Mouse (Mus musculus) stomach, postnatal 0 days (tissue): ENCODE measurements around the gene Gm10309. TPM values are rescaled to one million over a fixed set of nuclear protein-coding genes. Genes with fewer than 3 reads are reported as not detected.
A peak's percentile ranks its signal among the peaks of the same experiment; 100 is the strongest.

ENCODE experiments used
- ATAC-seq: fragments of 200-750 bp; cut with Nextera tagmentation; 2 replicates; pipeline ENCODE4 v1.8.0; 2017; ENCODE audit not compliant: low FRiP score, low TSS enrichment
- DNase-seq: peaks from one replicate; pipeline ENCODE4 v3.0.0-alpha.2; 2016; ENCODE audit warnings: low spot score
- H3K27ac ChIP-seq: fragments of 300-500 bp; sonication (generic); replicated peaks from 2 replicates; pipeline ENCODE4 v1.5.1; 2014; ENCODE audit warnings: mild to moderate bottlenecking, control low read depth
- H3K27me3 ChIP-seq: fragments of 300-500 bp; sonication (generic); 2 replicates; pipeline ENCODE4 v1.6.1; 2014; ENCODE audit warnings: low read length; ENCODE audit not compliant: control insufficient read depth, insufficient read depth
- H3K36me3 ChIP-seq: fragments of 300-500 bp; sonication (generic); 2 replicates; pipeline ENCODE4 v1.6.1; 2014; ENCODE audit warnings: low read length, mixed read lengths; ENCODE audit not compliant: control insufficient read depth, insufficient read depth
- H3K4me1 ChIP-seq: fragments of 300-500 bp; sonication (generic); replicated peaks from 2 replicates; pipeline ENCODE4 v1.6.1; 2014; ENCODE audit warnings: antibody characterized with exemption; ENCODE audit not compliant: control insufficient read depth, insufficient read depth
- H3K4me2 ChIP-seq: fragments of 300-500 bp; sonication (generic); replicated peaks from 2 replicates; pipeline ENCODE4 v1.6.1; 2014; ENCODE audit warnings: low read depth, mild to moderate bottlenecking, control low read depth, moderate library complexity
- H3K4me3 ChIP-seq: fragments of 300-500 bp; sonication (generic); 2 replicates; pipeline ENCODE4 v1.5.1; 2014; ENCODE audit warnings: low read depth, low read length, control low read depth
- H3K9ac ChIP-seq: fragments of 300-500 bp; sonication (generic); 2 replicates; pipeline ENCODE4 v1.6.1; 2014; ENCODE audit warnings: mild to moderate bottlenecking, low read length, control low read depth, mixed read lengths
- H3K9me3 ChIP-seq: fragments of 300-500 bp; sonication (generic); 2 replicates; pipeline ENCODE4 v1.6.1; 2016; ENCODE audit warnings: low read length; ENCODE audit not compliant: control insufficient read depth
- CTCF ChIP-seq: IDR thresholded peaks from 2 replicates; pipeline ENCODE4 v1.5.1; 2016; ENCODE audit warnings: antibody characterized with exemption, low read depth, mild to moderate bottlenecking, moderate library complexity
- EP300 ChIP-seq: optimal IDR thresholded peaks from 2 replicates; pipeline ENCODE3; 2016; ENCODE audit warnings: antibody characterized with exemption
- WGBS: fragments of 180-500 bp; shearing (Covaris S2); extraction: QIAGEN DNeasy Blood & Tissue Kit; methylation state at CpG from one replicate; pipeline ENCODE4 v1.1.7; 2014; 5-methylcytosine and 5-hydroxymethylcytosine counted together
- polyA plus RNA-seq: library from polyadenylated mRNA; unstranded; fragments of >200 nt; fragmentation: Nextera tagmentation; extraction: Ambion mirVana; gene quantifications from 2 replicates; pipeline ENCODE4 v1.2.1, GENCODE M21; 2015

Gm10309 gene
- polyA plus RNA-seq, 1 experiment from 2014 or later, result 0.08 TPM

DNA sequence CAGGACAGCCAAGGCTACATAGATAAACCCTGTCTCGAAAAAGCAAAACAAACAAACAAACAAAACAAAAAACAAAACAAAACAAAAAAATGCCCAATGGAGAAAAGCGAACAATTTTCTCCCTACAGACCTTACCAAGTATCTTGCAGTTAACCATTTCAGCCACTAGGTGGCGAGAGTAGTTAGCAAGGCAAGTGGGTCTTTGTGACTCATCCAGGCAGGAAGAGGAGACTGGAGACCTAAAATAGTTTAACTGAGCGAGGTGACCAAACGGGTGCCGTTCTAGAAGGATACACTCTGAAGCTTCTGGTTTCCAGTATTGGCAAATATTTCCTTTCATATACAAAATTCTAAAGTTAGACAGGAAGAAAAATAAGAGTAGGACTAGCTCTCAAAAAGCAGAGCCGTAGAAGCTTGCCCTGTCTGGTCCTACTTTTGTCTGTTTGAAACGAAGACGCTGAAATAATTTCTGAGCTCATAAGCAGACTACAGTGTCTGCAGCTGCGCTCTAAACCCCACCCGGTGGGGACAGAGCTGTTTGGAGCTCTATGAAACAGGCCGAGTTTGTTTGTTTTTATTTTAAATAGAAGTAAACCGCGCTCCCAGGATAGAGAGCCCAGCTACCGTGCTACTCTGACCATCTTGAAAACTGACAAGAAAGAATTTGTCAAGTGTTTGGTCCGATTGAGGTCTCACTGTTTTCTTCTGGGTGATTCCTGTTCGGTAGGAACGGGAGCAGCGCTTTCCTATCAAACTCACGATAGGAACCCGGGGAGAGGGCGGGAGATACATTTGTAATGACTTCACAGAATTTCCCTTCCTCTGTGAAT lies 31.0 kb upstream of the Gm10309 start:
- Histone ChIP-seq H3K9me3 (no peaks in the 10 kb centered on the region), H3K27ac (peak overlapping the region; percentile 72), H3K36me3 (no peaks in the 10 kb centered on the region), H3K4me2 (peak overlapping the region; percentile 59), H3K4me1 (peaks cover 3% of the 10 kb centered on the region; the same call in 1 of the 2 replicates), H3K9ac (peak overlapping the region; percentile 48), H3K27me3 (no peaks in the 10 kb centered on the region), H3K4me3 (peak overlapping the region; percentile 34)
- TF ChIP-seq CTCF, result peak; percentile 98
- TF ChIP-seq EP300, result no peak
- DNase-seq (peak; percentile 62), ATAC-seq (peak; percentile 57; the same call in 1 of the 2 replicates)
- WGBS, result 7% methylated on average over 22 of the region's 22 CpGs

DNA sequence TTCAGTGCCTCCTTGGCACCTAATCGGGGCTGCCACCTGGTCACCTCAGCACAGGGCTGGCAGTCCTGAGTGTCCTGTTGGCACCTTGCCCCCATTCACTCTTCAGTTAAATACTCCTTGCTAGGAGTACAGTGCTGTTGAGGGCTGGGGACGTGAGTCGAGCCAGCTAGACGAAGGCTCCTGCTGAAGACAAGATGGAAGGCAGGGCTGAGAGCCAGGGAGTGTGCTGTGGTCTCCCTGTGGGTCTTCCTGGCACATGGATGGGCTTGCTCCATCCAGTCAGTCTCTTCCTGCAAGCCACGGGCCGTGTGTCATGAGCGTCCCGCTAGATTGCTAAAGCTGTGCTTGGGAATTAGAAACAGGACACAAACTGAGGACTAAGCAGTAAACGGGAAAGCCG lies 30.1 kb upstream of the Gm10309 start:
- Histone ChIP-seq H3K27ac (no peak overlapping the region), H3K9me3 (no peaks in the 10 kb centered on the region), H3K9ac (no peak overlapping the region), H3K4me2 (no peak overlapping the region), H3K27me3 (no peaks in the 10 kb centered on the region), H3K36me3 (no peaks in the 10 kb centered on the region), H3K4me3 (no peak overlapping the region), H3K4me1 (peaks cover 3% of the 10 kb centered on the region; the same call in 1 of the 2 replicates)
- DNase-seq (no peak), ATAC-seq (peak; percentile 27; the same call in 1 of the 2 replicates)
- WGBS, result 74% methylated on average over 10 of the region's 10 CpGs
- TF ChIP-seq CTCF, result no peak
- TF ChIP-seq EP300, result no peak

DNA sequence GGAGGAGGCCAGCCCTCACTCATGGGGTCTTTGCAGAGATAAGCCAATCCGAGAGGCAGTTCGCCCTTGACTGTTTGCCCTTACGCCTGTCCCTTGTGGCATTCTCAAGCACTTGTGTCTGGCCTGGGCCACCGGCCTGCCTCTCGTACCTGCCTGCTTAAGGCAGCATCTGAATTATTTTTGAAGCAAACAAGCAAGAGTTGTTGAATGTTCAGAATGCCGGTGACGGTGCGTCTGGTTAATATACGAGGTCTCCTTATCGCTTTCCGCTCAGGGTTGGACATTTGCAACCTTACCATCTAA lies 28.5 kb upstream of the Gm10309 start:
- Histone ChIP-seq H3K9me3 (no peaks in the 10 kb centered on the region), H3K36me3 (no peaks in the 10 kb centered on the region), H3K27me3 (no peaks in the 10 kb centered on the region), H3K4me2 (no peak overlapping the region), H3K4me1 (peaks cover 3% of the 10 kb centered on the region; the same call in 1 of the 2 replicates), H3K9ac (no peak overlapping the region), H3K27ac (no peak overlapping the region), H3K4me3 (no peak overlapping the region)
- no peak for ATAC-seq
- no peak for TF ChIP-seq EP300
- TF ChIP-seq CTCF, result no peak
- 64% methylated on average over 11 of the region's 11 CpGs for WGBS
- no peak for DNase-seq

DNA sequence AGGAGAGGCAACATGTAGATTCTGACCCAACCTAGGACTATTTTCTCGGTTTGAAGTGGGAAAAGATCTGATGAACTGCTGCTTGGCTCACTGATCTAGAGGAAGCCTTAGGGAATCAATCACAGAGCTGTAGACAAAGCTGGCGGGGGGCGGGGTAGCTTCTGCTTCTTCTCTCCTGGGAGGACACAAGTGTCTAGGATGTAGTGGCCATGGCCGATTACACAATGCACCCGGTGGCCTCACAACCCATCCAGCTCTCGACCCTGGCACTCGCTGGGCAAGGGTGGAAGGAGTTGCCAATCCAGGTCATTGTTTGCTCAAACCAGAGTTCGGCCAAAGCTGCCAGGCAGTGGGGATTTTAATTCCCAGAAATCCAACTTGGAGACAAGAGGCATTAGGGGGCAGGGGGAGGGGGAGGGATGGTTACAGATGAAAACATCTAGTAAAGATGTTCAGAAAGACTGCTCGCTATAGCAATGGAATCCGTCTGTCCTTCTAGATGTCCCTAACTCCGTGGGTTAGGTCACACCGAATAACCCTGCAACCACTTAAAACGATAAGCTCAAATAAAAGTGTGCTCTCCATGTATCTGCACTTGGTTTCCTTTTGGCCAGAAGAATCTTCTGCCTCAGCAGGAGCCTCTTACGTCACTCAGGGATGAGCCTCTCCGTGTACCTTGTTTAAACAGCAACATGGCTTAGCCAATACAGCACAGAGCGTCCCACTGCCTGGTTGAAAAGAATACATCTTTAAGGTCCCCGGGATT lies 27.9 kb upstream of the Gm10309 start:
- Histone ChIP-seq H3K9me3 (no peaks in the 10 kb centered on the region), H3K4me3 (no peak overlapping the region), H3K4me1 (peaks cover 3% of the 10 kb centered on the region; the same call in 1 of the 2 replicates), H3K27me3 (no peaks in the 10 kb centered on the region), H3K9ac (no peak overlapping the region), H3K36me3 (no peaks in the 10 kb centered on the region), H3K4me2 (no peak overlapping the region), H3K27ac (no peak overlapping the region)
- DNase-seq, result no peak
- TF ChIP-seq EP300, result no peak
- TF ChIP-seq CTCF, result no peak
- no peak for ATAC-seq
- 65% methylated on average over 17 of the region's 17 CpGs for WGBS

DNA sequence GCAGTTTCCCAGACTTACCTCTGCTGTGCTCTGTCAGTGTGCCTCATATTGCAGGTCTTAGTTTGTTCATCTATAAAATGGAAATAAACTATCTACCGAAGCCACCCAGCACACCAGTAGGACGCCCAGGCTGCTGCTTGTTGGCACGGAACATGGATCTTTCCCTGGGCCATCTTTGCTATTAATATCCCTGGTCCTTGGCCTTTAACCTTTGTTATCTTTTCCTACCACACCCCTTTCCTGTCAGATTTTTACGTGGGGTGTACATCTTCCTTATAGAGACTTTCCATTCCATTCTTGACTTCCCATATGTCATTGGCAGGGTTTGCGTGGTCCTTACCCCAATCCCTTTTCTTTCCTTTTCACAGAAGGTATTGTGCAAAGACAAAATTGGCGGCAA lies 26.2 kb upstream of the Gm10309 start:
- no peaks in the 10 kb centered on the region for H3K27me3 ChIP-seq
- no peak overlapping the region for H3K27ac ChIP-seq
- no peak overlapping the region for H3K4me2 ChIP-seq
- H3K36me3 ChIP-seq, result no peaks in the 10 kb centered on the region
- ATAC-seq (no peak), DNase-seq (no peak)
- peaks cover 3% of the 10 kb centered on the region; the same call in 1 of the 2 replicates for H3K4me1 ChIP-seq
- H3K4me3 ChIP-seq, result no peak overlapping the region
- TF ChIP-seq CTCF, result no peak
- no peak for TF ChIP-seq EP300
- H3K9me3 ChIP-seq, result no peaks in the 10 kb centered on the region
- H3K9ac ChIP-seq, result no peak overlapping the region
- 81% methylated on average over 6 of the region's 6 CpGs for WGBS

DNA sequence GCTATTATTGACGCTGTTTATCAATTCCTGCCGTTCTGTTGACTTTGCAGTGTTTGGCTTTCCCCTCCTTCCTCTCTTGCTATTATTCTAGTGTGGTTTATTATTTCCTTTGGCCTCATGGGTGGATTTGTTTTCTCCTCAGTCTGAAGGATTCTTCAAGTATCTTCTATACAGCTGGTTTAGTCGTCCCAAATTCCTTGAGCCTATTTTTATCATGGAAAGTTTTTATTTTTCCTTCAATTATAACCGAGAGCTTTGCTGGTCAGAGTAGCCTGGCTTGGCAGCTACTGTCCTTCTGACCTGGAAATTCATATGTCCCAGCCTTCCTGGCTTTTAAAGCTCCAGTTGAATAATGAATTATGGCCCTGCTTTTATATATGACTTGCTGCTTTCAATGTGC lies 24.4 kb upstream of the Gm10309 start:
- no peak overlapping the region for H3K9ac ChIP-seq
- no peak overlapping the region for H3K4me2 ChIP-seq
- H3K4me1 ChIP-seq, result peaks cover 3% of the 10 kb centered on the region; the same call in 1 of the 2 replicates
- no peaks in the 10 kb centered on the region for H3K36me3 ChIP-seq
- no peak overlapping the region for H3K27ac ChIP-seq
- H3K27me3 ChIP-seq, result no peaks in the 10 kb centered on the region
- WGBS, result 43% methylated on average over 4 of the region's 4 CpGs
- DNase-seq (no peak), ATAC-seq (no peak)
- TF ChIP-seq EP300, result no peak
- no peak for TF ChIP-seq CTCF
- no peaks in the 10 kb centered on the region for H3K9me3 ChIP-seq
- H3K4me3 ChIP-seq, result no peak overlapping the region
